Mouse (Mus musculus) macrophage (primary cell): ENCODE measurements around the gene Cst11. TPM values are rescaled to one million over a fixed set of nuclear protein-coding genes. Genes with fewer than 3 reads are reported as not detected.

Experiments used
- H3K27ac ChIP-seq: fragments of 350-480 bp; formaldehyde crosslinking; 2 replicates; pipeline ENCODE4 v1.9.0; 2021
- H3K36me3 ChIP-seq: fragments of 350-480 bp; formaldehyde crosslinking; 2 replicates; pipeline ENCODE4 v1.9.0; 2021; ENCODE audit errors: inconsistent target
- H3K4me3 ChIP-seq: fragments of 350-480 bp; formaldehyde crosslinking; 2 replicates; pipeline ENCODE4 v1.9.0; 2021; ENCODE audit errors: inconsistent target
- H3K79me2 ChIP-seq: fragments of 350-480 bp; formaldehyde crosslinking; 2 replicates; pipeline ENCODE4 v1.9.0; 2021; ENCODE audit errors: inconsistent target
- WGBS: methylation state at CpG from one replicate; pipeline ENCODE4 v1.1.7; 2026; ENCODE audit warnings: inconsistent platforms; ENCODE audit not compliant: missing documents; 5-methylcytosine and 5-hydroxymethylcytosine counted together
- polyA plus RNA-seq: library from polyadenylated mRNA; stranded (reverse); fragments of 250-400 nt; gene quantifications from 3 replicates; pipeline ENCODE4 v1.2.4, GENCODE M21; 2018; ENCODE audit warnings: inconsistent platforms

Cst11 gene
- polyA plus RNA-seq, 1 experiment from 2014 or later = not detected

- Histone ChIP-seq H3K79me2 (peaks cover 27% of the 10 kb centered on the region), H3K27ac (peak within 1 kb of the TSS; percentile 33; the same call in 1 of the 2 replicates), H3K4me3 (peak within 1 kb of the TSS; percentile 92), H3K36me3 (no peaks in the 10 kb centered on the region)
- WGBS = 6% methylated on average over 18 of the region's 18 CpGs
Measured at GRCm38 (mm10) chr2:148732327-148733000, 38.8 kb downstream of the Cst11 start, which contains the start of gene Napb. TSS of gene Napb (minus strand) at chr2:148732467.

GRCm38 (mm10) chr2:148731614-148732326, 39.5 kb downstream of the Cst11 start:
- WGBS = 3% methylated on average over 35 of the region's 35 CpGs
- peaks cover 31% of the 10 kb centered on the region for H3K79me2 ChIP-seq
- no peaks in the 10 kb centered on the region for H3K36me3 ChIP-seq
- peak overlapping the region; percentile 92 for H3K4me3 ChIP-seq
- H3K27ac ChIP-seq = peak overlapping the region; percentile 33; the same call in 1 of the 2 replicates

GRCm38 (mm10) chr2:148719271-148719995, 51.9 kb downstream of the Cst11 start:
- H3K79me2 ChIP-seq = peaks cover 31% of the 10 kb centered on the region
- H3K36me3 ChIP-seq = no peaks in the 10 kb centered on the region
- H3K4me3 ChIP-seq = no peak overlapping the region
- WGBS = 36% methylated on average over 2 of the region's 2 CpGs
- H3K27ac ChIP-seq = peak overlapping the region; percentile 10; the same call in 1 of the 2 replicates

Other genes with a start within 250 kb of the Cst11 start
- 10.2 to 26.7 TPM (median 15.0 TPM) in 3 replicates for gene Nxt1, start 98.9 kb downstream of the Cst11 start, polyA plus RNA-seq
- gene Gzf1, start 90.5 kb downstream of the Cst11 start, polyA plus RNA-seq = 11.9 to 18.3 TPM (median 16.6 TPM) in 3 replicates
- 0.69 to 0.97 TPM (median 0.83 TPM) in 3 replicates for gene Napb, start 39.0 kb downstream of the Cst11 start, polyA plus RNA-seq
- not detected in 3 replicates for gene Cstl1, start 21.1 kb downstream of the Cst11 start, polyA plus RNA-seq
- gene 8030411F24Rik, start 10.5 kb upstream of the Cst11 start, polyA plus RNA-seq = not detected in 3 replicates
- gene Cst12, start 17.9 kb upstream of the Cst11 start, polyA plus RNA-seq = not detected in 3 replicates
- not detected in 3 replicates for gene Cst8, start 27.3 kb upstream of the Cst11 start, polyA plus RNA-seq
- gene Cst13, start 48.6 kb upstream of the Cst11 start, polyA plus RNA-seq = not detected in 3 replicates
- gene Cst9, start 63.6 kb upstream of the Cst11 start, polyA plus RNA-seq = not detected in 3 replicates
- not detected in 3 replicates for gene 9230104L09Rik, start 93.5 kb upstream of the Cst11 start, polyA plus RNA-seq
- gene Cst3, start 104.2 kb upstream of the Cst11 start, polyA plus RNA-seq = 941 to 1,840 TPM (median 1,489 TPM) in 3 replicates
- gene Gm1330, start 231.8 kb upstream of the Cst11 start, polyA plus RNA-seq = not detected in 3 replicates
- not detected in 3 replicates for gene Gm10750, start 245.7 kb upstream of the Cst11 start, polyA plus RNA-seq